Mouse (Mus musculus) cerebellum, adult 9-11 months (tissue): ENCODE measurements around the gene Krt19.

Experiments used
- DNase-seq: peaks from one replicate; pipeline ENCODE4 v3.0.0; 2022

Krt19 gene

DNA sequence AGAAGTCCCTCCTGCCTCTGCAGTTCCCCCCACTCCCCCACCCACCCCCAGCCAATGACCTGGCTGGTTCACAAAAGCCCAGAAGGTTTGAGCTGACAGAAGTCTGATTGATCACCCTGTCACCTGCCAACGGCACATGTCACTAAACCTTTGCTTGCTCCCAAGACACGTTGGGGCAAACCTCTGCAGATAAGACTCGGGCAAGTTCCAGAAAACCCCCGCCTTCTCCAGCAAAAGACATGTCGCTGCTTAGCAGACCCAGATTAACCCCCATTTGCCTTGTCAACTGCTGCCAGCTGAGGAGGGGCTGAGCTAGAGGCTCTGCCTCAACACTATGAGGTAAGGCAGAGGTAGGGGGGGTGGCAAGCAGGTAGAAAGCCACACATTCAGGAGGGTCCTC lies 11.9 kb downstream of the Krt19 start:
- no peak for DNase-seq

DNA sequence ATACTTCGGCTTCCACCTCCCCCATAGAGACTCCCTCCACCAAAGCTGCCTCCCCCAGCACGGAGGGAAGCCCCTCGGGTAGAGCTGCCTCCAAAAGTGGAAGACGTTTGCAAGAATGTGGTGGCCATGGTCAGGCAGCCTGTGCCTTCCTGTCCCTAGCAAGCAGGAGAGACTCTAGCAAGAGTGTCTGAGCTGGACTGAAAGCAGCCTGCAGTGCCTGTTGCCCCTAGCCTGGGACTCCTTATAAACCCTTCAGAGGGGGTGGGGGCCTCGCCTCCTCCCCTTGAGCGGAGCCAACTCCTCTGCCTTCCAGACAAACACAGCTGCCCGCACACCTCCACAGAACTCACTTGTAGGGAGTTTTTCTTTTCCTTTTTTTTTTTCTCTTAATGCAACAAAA lies 12.7 kb downstream of the Krt19 start, which contains the start of gene Krt15:
Krt15 (minus strand) TSS at position 198 of the 400 bp plus-strand sequence.
- no peak for DNase-seq

DNA sequence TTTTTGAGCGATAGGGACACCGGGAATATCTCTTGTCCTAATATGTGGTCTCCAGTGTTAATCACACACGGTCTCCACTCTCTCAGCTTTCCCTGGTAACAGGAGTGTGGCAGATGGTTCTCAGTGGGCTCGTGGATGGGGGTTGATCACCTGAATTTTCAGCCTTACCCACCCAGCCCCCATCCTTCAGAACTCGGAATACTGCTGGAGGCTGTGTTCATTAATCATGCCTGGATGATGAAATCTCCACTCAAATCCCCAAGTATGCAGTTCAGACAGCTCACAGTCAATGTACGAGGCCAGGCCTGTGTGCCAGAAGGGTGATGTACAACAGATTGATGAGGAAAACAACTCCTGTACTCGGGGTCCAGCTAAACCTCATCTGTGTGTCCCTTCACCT lies 23.6 kb downstream of the Krt19 start:
- DNase-seq, result no peak

DNA sequence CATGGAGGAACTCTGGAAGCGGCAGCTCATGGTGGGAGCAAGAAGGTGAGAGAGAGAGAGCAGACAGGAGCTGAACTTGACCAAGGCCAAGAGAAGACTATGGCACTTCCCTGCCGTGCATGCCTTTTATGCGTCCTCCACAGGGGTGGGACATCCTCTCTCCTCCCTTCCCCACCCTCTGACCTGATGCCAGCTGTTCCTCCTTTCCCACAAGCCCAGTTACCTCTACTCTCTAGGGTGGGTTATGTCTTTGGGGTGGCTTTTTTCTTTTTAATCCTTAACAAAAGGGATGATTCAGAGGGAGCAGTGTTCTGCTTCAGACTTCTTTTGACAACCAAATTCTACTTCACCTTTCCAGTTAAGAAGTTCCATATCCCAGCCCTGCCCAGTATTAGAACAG lies 27.0 kb downstream of the Krt19 start, which contains the start of gene Krt13:
Krt13 (minus strand) TSS at position 101 of the 400 bp plus-strand sequence.
- DNase-seq, result no peak

DNA sequence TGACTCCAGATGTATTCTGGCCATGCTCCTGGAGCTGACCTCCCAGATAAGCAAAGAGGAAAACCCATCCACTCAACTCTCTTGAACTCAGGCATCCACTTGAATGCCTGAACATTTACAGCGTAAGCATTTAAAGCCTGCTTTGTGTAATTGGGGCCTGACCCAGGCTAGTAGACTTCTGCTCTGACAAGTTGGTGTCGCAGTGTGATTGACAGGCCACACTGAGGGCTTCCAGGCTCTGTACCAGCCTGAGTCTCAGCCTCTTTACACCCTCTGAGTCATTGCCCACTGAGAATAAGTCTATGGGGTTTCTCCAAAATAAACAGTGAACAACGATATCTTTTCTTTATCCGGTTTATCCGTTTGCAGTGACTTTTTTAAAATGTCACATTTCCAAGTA lies 28.1 kb downstream of the Krt19 start:
- DNase-seq, result no peak

- no peak for DNase-seq
Observed at GRCm38 (mm10) chr11:100113742-100114029, 34.8 kb downstream of the Krt19 start.

DNA sequence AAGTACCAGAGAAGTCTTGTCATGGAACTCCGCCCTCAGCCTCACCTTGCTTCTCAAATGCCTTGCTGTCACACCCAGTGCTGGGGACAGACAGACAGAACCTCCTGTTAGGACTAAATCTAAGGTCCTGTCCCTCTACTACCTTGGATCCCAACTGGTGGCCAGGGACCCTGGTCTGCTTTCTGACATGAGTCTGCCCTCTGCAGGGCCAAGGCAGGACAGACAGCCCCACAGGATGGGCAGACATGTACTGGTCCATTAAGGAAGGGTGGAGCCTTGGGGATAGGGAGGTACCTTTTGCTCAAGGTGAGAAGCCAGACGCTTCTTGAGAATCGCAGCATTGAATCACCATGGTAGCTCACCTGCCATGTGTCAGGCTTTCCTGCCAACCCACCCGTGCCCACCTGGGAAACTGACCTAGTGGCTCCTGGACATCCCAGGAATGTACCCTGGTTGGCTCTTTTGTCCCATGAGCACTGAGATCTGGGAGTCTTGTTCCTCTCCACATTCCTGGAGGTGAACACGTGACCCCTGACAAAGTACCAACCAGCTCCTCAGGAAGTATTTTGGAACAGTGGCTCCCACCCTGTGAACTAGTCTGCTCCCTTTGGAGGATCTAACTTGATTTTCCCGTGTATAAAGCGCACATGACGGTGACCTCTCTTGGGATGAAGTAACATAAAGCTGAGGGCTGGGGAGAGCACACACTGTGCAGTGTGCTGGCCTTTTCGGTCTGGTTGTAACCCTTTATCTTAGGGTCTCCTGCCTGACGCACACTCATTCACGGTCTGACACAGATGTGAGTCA lies 35.3 kb downstream of the Krt19 start:
- no peak for DNase-seq

DNA sequence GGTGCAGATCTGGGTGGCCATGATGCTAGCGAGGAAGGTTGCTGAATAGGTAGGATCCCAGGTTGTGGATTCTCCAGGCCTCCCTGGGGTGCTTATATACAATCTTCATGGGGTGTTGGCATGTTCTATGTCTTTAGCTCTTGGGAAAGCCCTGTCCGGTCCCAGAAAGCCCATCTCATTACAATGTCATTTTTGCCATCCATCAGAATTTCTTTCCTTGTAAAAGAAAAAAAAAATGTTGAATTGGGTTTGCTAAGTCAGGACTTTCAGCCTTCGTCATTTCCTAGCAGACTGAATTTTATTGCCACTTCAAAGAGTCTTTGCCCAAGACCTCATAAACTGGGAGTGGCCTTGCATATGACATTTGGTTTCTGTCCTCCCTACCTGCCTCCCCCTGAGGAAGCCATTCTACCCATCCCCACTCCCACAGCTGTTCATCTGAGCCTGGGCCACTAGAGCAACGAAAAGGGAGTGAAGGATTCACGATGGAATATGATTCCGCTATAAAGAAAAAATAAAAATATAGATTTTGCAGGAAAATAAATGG lies 42.8 kb downstream of the Krt19 start, which contains the start of gene Krt36:
Krt36 (minus strand) TSS at position 51 of the 547 bp plus-strand sequence.
- DNase-seq, result no peak

DNA sequence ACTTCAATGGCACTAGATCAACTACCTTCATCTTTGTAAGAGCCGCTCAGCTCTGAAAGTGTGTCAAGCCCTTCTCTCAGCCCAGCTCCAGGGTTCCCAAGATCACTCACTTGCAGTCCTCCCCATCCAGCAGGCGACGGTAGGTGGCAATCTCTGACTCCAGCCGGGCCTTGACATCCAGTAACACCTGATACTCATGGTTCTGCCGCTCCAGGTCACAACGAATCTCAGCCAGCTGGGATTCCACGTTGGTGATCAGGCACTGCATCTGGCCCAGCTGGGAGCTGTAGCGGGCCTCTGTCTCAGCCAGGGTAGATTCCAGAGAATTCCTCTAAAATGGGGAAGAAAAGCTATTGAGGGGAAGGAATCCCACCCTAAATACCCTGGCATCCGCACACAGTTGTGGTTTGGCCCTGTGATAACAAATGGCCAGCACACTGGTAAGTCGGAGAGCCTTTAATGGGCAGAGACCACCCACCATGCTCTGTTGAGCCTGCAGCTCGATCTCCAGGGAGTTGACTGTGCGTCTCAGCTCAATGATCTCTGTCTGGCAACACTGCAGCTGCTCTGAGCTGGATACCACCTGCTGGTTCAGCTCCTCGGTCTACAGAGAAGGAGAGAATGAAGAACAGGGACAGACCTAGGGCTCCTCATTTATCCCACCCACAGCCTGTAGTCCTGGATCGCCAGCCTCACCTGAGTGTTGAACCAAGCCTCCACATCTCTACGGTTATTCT lies 45.6 kb downstream of the Krt19 start:
- DNase-seq, result no peak

GRCm38 (mm10) chr11:100100391-100100790 lies 48.1 kb downstream of the Krt19 start:
- no peak for DNase-seq

DNA sequence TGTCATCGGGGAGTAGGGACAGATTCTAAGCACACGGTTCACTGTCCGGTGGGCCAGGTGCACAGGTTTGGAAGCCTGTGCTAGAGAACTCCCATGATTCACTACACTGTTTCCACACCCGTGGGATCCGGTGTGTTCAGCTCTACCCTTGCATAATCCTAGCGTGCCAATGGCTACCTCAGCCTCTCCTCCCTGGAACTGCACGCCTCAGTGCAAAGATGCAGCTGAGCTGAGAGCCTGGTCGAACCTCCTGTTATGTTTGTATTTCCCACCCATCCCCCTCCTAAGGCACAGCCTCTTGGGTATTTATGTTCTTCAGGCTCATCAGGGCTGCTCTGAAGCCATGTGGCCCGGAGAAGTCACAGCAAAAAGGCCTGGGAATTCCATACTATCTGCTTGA lies 50.6 kb downstream of the Krt19 start:
- DNase-seq, result no peak

DNA sequence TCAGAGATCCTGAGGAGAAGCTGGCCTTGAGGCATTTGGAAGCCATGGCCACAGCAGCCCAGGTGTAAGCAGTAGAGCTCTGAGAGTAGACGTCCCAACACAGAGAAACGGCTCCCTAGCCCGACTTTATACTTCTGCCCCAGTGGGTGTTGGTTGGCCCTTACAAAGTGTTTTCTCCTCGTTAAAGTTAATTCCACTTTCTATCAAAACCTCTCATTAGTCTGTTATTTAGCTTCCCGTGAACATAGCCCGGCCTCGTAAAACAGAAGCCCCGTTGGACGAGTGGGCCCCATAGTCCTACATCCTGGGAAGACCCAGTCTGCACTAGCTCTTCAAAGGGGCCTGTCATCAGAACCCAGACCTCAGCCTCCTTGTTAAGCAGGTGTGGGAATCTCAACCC lies 52.3 kb downstream of the Krt19 start, which contains the start of gene Krt35:
Krt35 (minus strand) TSS at position 101 of the 400 bp plus-strand sequence.
- DNase-seq, result no peak
